Mouse (Mus musculus): ENCODE measurements around the gene Usp8. TPM values are rescaled to one million over a fixed set of nuclear protein-coding genes. Genes with fewer than 3 reads are reported as not detected.

Gene Usp8
- total RNA-seq, 2 experiments from 2014 or later = 14.9 to 16.2 TPM

GRCm38 (mm10) chr2:126740314-126740713, 33.2 kb downstream of the Usp8 start:
- no peak for DNase-seq

- DNase-seq = no peak
Measured at GRCm38 (mm10) chr2:126743389-126743788, 36.3 kb downstream of the Usp8 start.

- no peak for DNase-seq
Measured at GRCm38 (mm10) chr2:126755664-126756063, 48.5 kb downstream of the Usp8 start.

- DNase-seq = no peak
Measured at GRCm38 (mm10) chr2:126759351-126759750, 52.2 kb downstream of the Usp8 start.

- no peak for DNase-seq
Measured at GRCm38 (mm10) chr2:126765867-126766582, 58.9 kb downstream of the Usp8 start.

- DNase-seq = no peak
Measured at GRCm38 (mm10) chr2:126767599-126767998, 60.5 kb downstream of the Usp8 start.

GRCm38 (mm10) chr2:126768194-126768593, 61.1 kb downstream of the Usp8 start:
- no peak for DNase-seq

GRCm38 (mm10) chr2:126769431-126770181, 62.5 kb downstream of the Usp8 start:
- DNase-seq = no peak

- DNase-seq = no peak
Measured at GRCm38 (mm10) chr2:126772217-126772616, 65.1 kb downstream of the Usp8 start.

- no peak for DNase-seq
Measured at GRCm38 (mm10) chr2:126775951-126776350, 68.8 kb downstream of the Usp8 start.

GRCm38 (mm10) chr2:126776416-126776815, 69.3 kb downstream of the Usp8 start:
- DNase-seq = no peak

- no peak for DNase-seq
Measured at GRCm38 (mm10) chr2:126778806-126779205, 71.7 kb downstream of the Usp8 start.

GRCm38 (mm10) chr2:126780286-126780685, 73.2 kb downstream of the Usp8 start:
- DNase-seq = no peak

- DNase-seq = no peak
Measured at GRCm38 (mm10) chr2:126781478-126781877, 74.3 kb downstream of the Usp8 start.

GRCm38 (mm10) chr2:126782433-126782832, 75.3 kb downstream of the Usp8 start:
- peak; percentile 61 for DNase-seq

GRCm38 (mm10) chr2:126783370-126783769, 76.2 kb downstream of the Usp8 start, which contains the start of gene Usp50:
Gene Usp50 (minus strand): TSS chr2:126783470.
- DNase-seq = no peak

GRCm38 (mm10) chr2:126787721-126788342, 80.7 kb downstream of the Usp8 start:
- DNase-seq = no peak

GRCm38 (mm10) chr2:126792611-126793010, 85.5 kb downstream of the Usp8 start:
- no peak for DNase-seq

GRCm38 (mm10) chr2:126795708-126796107, 88.6 kb downstream of the Usp8 start:
- DNase-seq = no peak

- no peak for DNase-seq
Measured at GRCm38 (mm10) chr2:126798455-126798854, 91.3 kb downstream of the Usp8 start.

GRCm38 (mm10) chr2:126801980-126802379, 94.9 kb downstream of the Usp8 start:
- no peak for DNase-seq

Measured in gastrocnemius, postnatal 25 days (tissue).